Mouse (Mus musculus) thymus, postnatal 14 days (tissue): ENCODE results near the gene Gm5890.
"Not testable (repeated sequence)": the region's sequence is repeated elsewhere in the genome, so short reads cannot be mapped to it uniquely, and the experiment has no call there.

Experiments used
- DNase-seq: peaks from one replicate; pipeline ENCODE4 v3.0.0; 2021

Gm5890 gene

GRCm38 (mm10) chr7:20262734-20263133 is at the start of gene Gm5890:
Gene Gm5890 (minus strand): TSS chr7:20262834.
- DNase-seq: not testable (repeated sequence)

- not testable (repeated sequence) for DNase-seq
These were observed 28.9 kb downstream of the Gm5890 start, which contains the start of gene Gm4498 for GRCm38 (mm10) chr7:20233728-20234127. Gene Gm4498 (minus strand): TSS chr7:20233828.
